Mouse (Mus musculus) intestine, embryonic 15.5 days (tissue): ENCODE data around the gene Nav2. TPM values are rescaled to one million over a fixed set of nuclear protein-coding genes. Genes with fewer than 3 reads are reported as not detected.
A peak's percentile ranks its signal among the peaks of the same experiment; 100 is the strongest.

Source experiments
- ATAC-seq: fragments of 200-750 bp; cut with Nextera tagmentation; 2 replicates; pipeline ENCODE4 v1.8.0; 2017; ENCODE audit warnings: moderate TSS enrichment, moderate library complexity
- H3K27ac ChIP-seq: fragments of 300-500 bp; sonication (generic); 2 replicates; pipeline ENCODE4 v1.5.1; 2015; ENCODE audit warnings: mild to moderate bottlenecking, inconsistent platforms
- H3K27me3 ChIP-seq: fragments of 300-500 bp; sonication (generic); replicated peaks from 2 replicates; pipeline ENCODE4 v1.6.1; 2015; ENCODE audit warnings: inconsistent platforms
- H3K36me3 ChIP-seq: fragments of 300-500 bp; sonication (generic); 2 replicates; pipeline ENCODE4 v1.6.1; 2015; ENCODE audit warnings: inconsistent platforms
- H3K4me1 ChIP-seq: fragments of 300-500 bp; sonication (generic); replicated peaks from 2 replicates; pipeline ENCODE4 v1.6.1; 2015; ENCODE audit warnings: inconsistent platforms
- H3K4me2 ChIP-seq: fragments of 300-500 bp; sonication (generic); replicated peaks from 2 replicates; pipeline ENCODE4 v1.6.1; 2015; ENCODE audit warnings: mild to moderate bottlenecking, inconsistent platforms
- H3K4me3 ChIP-seq: fragments of 300-500 bp; sonication (generic); replicated peaks from 2 replicates; pipeline ENCODE4 v1.5.1; 2015; ENCODE audit warnings: inconsistent platforms
- H3K9ac ChIP-seq: fragments of 300-500 bp; sonication (generic); 2 replicates; pipeline ENCODE4 v1.6.1; 2015; ENCODE audit warnings: inconsistent platforms
- H3K9me3 ChIP-seq: fragments of 300-500 bp; sonication (generic); 2 replicates; pipeline ENCODE4 v1.6.1; 2016; ENCODE audit warnings: inconsistent platforms
- WGBS: fragments of 180-500 bp; shearing (Covaris S2); methylation state at CpG from one replicate; pipeline ENCODE4 v1.1.7; 2015; 5-methylcytosine and 5-hydroxymethylcytosine counted together
- polyA plus RNA-seq: library from polyadenylated mRNA; unstranded; fragments of >200 nt; fragmentation: Nextera tagmentation; extraction: Ambion mirVana; gene quantifications from 2 replicates; pipeline ENCODE4 v1.2.1, GENCODE M21; 2015

Gene Nav2
- polyA plus RNA-seq, 1 experiment from 2014 or later, result 17.7 TPM

DNA sequence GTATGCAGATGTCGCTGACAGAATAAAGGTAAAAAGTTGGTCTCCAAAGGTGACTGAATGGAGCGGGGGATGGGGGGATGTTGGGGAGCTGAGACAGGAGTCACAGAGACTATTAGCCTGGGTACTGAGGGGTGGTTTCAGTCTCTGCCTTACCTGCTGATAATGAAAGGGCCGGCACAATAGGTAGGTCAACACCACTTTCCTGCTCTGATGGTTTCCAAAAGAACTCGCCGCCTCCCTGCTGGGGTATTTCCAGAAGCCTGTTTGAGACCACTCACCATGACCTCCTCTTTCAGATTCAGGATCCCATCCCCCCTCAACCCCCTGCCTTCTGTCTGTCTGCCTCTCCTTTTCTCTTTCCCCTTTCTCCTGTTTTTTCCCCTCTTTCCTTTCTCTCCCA is 9.5 kb downstream of the Nav2 start:
- 0 out of 2 replicates have a peak, but pooled peaks cover 2% of the 10 kb centered on the region for H3K4me1 ChIP-seq
- H3K4me2 ChIP-seq, result no peak overlapping the region
- H3K9me3 ChIP-seq, result no peaks in the 10 kb centered on the region
- no peak for ATAC-seq
- H3K4me3 ChIP-seq, result no peak overlapping the region
- H3K9ac ChIP-seq, result no peak overlapping the region
- H3K36me3 ChIP-seq, result no peaks in the 10 kb centered on the region
- H3K27ac ChIP-seq, result no peak overlapping the region
- 47% methylated on average over 5 of the region's 5 CpGs for WGBS
- H3K27me3 ChIP-seq, result no peaks in the 10 kb centered on the region

DNA sequence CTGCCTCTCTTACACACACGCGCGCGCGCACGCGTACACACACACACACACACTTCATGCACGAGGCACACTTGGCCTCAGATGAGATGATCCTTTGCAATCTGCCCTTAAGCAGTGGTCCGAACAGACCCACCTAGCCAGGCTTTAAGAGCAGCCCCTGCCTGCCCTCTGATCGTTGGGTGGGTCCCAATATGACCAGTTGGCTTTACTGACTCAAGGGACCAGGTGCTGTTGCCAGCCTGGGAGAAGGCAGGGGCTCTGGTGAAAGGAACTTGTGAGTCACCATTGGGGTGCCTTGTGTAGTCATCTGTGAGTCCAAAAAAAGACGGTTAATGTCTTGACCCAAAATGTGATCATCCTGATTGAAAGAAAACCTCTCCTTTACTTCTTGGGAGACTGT is 9.9 kb downstream of the Nav2 start:
- 49% methylated on average over 11 of the region's 11 CpGs for WGBS
- no peak overlapping the region for H3K4me3 ChIP-seq
- H3K36me3 ChIP-seq, result no peaks in the 10 kb centered on the region
- H3K4me2 ChIP-seq, result no peak overlapping the region
- no peak overlapping the region for H3K27ac ChIP-seq
- ATAC-seq, result no peak
- 0 out of 2 replicates have a peak, but pooled peaks cover 2% of the 10 kb centered on the region for H3K4me1 ChIP-seq
- no peaks in the 10 kb centered on the region for H3K9me3 ChIP-seq
- no peak overlapping the region for H3K9ac ChIP-seq
- H3K27me3 ChIP-seq, result no peaks in the 10 kb centered on the region

DNA sequence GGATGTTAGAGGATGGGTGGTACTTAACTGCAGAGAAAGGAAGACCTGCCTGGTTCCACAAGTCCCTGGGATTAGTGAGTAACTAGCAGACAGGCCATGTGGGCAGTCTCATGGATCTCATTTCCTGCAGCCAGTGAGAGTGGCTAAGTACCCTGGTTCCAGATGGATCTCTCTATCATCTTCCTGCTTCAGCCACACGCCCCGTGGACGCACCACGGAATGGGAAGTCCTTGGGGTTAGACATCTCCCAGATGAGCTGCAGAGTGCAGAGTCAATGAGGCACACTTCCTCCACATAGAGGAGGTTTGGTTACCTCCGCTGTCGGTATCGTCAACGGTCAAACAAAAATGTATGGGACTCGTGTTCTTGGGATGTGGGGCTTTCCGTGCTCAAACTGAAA is 15.1 kb downstream of the Nav2 start:
- Histone ChIP-seq H3K27me3 (no peaks in the 10 kb centered on the region), H3K4me1 (0 out of 2 replicates have a peak, but pooled peaks cover 2% of the 10 kb centered on the region), H3K9me3 (no peaks in the 10 kb centered on the region), H3K27ac (no peak overlapping the region), H3K9ac (no peak overlapping the region), H3K4me3 (no peak overlapping the region), H3K36me3 (no peaks in the 10 kb centered on the region), H3K4me2 (no peak overlapping the region)
- no peak for ATAC-seq
- WGBS, result 55% methylated on average over 10 of the region's 10 CpGs

DNA sequence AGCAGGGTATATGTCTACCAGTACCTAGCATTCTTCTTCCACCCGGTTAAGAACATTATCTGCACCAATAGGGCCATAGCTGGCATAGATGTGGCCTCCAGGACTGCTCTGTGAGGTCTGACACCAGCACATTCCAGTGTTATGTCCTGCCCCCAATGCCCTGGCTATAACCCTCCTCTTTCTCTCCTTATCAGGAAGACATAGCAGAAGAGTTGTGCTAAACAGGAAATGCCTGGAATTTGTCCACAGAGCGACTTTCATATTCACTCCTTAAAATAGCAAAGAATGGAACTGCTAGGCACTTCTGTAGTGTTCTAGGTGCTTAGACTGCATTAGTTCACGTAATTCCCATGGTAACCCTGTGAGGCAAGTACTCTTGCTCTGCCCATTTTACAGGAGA is 16.7 kb downstream of the Nav2 start:
- H3K27me3 ChIP-seq, result no peaks in the 10 kb centered on the region
- H3K9me3 ChIP-seq, result no peaks in the 10 kb centered on the region
- 0 out of 2 replicates have a peak, but pooled peaks have one; percentile 23 for ATAC-seq
- no peaks in the 10 kb centered on the region for H3K36me3 ChIP-seq
- H3K4me1 ChIP-seq, result 0 out of 2 replicates have a peak, but pooled peaks cover 2% of the 10 kb centered on the region
- H3K27ac ChIP-seq, result no peak overlapping the region
- H3K4me3 ChIP-seq, result no peak overlapping the region
- WGBS, result 51% methylated on average over 3 of the region's 3 CpGs
- no peak overlapping the region for H3K9ac ChIP-seq
- no peak overlapping the region for H3K4me2 ChIP-seq

DNA sequence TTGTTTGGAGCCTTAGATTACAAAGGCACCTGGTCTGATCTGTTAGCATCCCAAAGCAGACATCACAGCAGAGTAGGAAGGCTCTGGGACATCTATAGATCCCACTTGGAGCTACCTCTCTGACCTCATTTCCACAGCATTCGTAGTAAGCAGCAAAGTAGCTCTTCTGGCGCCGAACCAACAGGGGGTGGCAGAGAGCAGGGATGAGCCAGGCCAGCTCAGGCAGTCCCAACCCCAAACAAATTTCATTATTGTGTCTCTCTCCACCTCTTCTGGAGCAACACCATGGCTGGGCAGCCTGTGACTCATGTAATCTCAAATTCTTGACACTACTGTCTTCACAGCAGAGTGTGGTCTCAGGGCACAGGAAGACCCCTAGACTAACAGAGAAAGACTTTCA is 19.8 kb downstream of the Nav2 start:
- H3K27ac ChIP-seq, result no peak overlapping the region
- no peaks in the 10 kb centered on the region for H3K27me3 ChIP-seq
- no peaks in the 10 kb centered on the region for H3K36me3 ChIP-seq
- WGBS, result 20% methylated on average over 3 of the region's 3 CpGs
- H3K4me3 ChIP-seq, result no peak overlapping the region
- H3K9me3 ChIP-seq, result no peaks in the 10 kb centered on the region
- no peak; the same call in 1 of the 2 replicates for ATAC-seq
- H3K4me1 ChIP-seq, result 0 out of 2 replicates have a peak, but pooled peaks cover 2% of the 10 kb centered on the region
- H3K9ac ChIP-seq, result no peak overlapping the region
- no peak overlapping the region for H3K4me2 ChIP-seq

DNA sequence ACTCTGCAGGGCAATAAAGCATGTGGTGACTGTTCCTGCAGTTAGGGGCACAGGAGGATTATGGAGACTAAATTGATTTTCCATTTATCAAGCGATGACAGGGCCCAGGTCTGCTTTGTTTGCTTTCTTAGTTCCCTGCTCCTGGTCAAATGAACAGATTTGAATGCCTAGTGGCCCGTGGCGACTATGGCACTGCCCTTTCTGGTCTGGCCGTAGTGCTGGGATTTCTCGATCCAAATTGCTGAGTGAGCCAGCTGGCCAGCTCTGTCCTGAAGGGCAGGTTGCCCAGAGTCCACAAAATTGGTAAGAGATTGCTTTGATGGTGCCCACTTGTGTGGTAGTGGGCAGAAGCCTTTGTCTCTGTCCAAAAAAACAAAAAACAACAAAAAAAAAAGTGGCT is 21.9 kb downstream of the Nav2 start:
- Histone ChIP-seq H3K4me2 (no peak overlapping the region), H3K27me3 (no peaks in the 10 kb centered on the region), H3K9ac (no peak overlapping the region), H3K9me3 (no peaks in the 10 kb centered on the region), H3K36me3 (no peaks in the 10 kb centered on the region), H3K27ac (no peak overlapping the region), H3K4me1 (0 out of 2 replicates have a peak, but pooled peaks cover 2% of the 10 kb centered on the region), H3K4me3 (no peak overlapping the region)
- ATAC-seq, result no peak
- WGBS, result 44% methylated on average over 5 of the region's 5 CpGs

DNA sequence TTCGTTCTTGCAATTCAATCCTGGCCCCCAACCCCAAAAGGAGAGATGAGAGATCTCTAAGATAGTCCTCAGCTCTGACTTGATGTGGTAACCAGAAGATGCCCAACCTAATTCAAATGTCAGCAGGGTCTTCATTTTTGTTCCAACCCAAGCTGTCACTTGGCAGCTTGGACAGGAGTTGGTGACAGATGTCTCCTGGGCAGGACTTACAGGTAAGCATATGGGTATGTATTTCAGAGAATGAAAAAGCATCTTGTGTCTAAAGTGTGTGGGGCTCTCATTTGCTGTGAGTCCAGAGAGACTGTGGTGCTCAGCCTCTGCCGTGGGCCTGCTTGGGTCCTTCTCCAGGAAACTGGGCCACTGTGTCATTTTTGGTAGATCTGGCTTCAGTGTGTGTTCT is 23.6 kb downstream of the Nav2 start:
- Histone ChIP-seq H3K36me3 (no peaks in the 10 kb centered on the region), H3K9me3 (no peaks in the 10 kb centered on the region), H3K27me3 (no peaks in the 10 kb centered on the region), H3K4me1 (no peaks in the 10 kb centered on the region), H3K9ac (no peak overlapping the region), H3K4me2 (no peak overlapping the region), H3K4me3 (no peak overlapping the region), H3K27ac (no peak overlapping the region)
- ATAC-seq, result no peak
- 83% methylated on average over 2 of the region's 2 CpGs for WGBS

DNA sequence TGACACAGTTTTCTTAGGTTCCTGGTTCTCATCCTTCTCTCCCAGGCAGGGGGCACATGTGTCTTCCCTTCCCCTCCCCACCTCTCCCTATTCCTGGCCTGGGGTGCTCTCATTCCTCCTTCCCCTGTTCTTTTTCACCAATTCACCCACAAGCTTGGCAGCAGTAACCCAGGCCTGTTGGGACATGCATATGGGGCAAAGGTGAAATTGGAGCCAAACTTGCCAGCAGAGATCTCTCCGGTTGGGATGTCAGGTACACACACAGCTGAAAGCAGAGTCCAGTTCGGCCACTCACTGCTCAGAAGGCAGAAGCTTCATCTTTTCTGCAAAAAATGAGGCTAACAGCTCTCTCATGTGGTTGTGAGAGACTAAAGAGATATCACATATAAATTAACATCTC is 26.3 kb downstream of the Nav2 start:
- no peak for ATAC-seq
- Histone ChIP-seq H3K27me3 (no peaks in the 10 kb centered on the region), H3K36me3 (no peaks in the 10 kb centered on the region), H3K27ac (no peak overlapping the region), H3K9me3 (no peaks in the 10 kb centered on the region), H3K9ac (no peak overlapping the region), H3K4me2 (no peak overlapping the region), H3K4me3 (no peak overlapping the region), H3K4me1 (no peaks in the 10 kb centered on the region)
- 83% methylated on average over 2 of the region's 2 CpGs for WGBS

DNA sequence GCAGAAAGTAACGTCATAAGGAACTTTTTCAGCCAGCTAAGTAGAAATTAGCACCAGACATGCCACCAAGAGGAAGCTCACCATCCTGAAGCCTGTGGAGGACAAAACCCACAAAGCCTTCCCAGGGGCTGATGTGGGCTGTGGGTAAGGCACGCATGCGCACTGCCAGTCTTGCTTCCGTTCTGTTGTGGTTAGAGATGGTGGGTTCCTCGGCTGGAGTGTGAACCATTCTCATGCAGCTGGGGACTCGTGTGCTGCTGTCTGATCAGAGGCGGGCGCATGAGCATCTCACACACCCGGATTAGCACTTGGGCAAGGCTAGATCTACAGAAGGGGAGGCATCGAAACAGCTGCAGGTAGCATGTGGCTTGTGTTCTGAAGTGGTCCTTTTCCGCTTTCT is 29.0 kb downstream of the Nav2 start:
- Histone ChIP-seq H3K27ac (no peak overlapping the region), H3K9me3 (no peaks in the 10 kb centered on the region), H3K4me3 (no peak overlapping the region), H3K4me2 (no peak overlapping the region), H3K27me3 (no peaks in the 10 kb centered on the region), H3K36me3 (no peaks in the 10 kb centered on the region), H3K4me1 (no peaks in the 10 kb centered on the region), H3K9ac (no peak overlapping the region)
- 80% methylated on average over 11 of the region's 11 CpGs for WGBS
- ATAC-seq, result no peak

DNA sequence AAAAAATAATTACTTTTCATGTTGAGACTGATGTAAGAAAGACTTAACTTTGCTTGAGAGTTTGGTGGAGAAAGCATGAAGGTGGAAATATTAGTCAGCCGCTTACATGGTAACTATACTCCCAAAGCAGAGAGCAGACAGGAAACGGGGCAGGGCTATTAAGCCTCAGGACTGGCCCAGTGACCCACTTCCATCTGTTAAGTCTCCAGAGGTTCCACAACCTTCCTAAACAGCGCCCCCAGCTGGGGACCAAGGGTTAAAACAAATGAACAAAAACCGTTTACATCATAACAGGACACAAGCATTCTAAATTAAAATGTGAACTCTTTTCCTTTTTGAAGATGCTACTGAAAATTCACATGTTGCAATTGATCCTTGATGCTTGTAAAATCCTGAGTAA is 29.7 kb downstream of the Nav2 start:
- no peaks in the 10 kb centered on the region for H3K36me3 ChIP-seq
- H3K4me1 ChIP-seq, result no peaks in the 10 kb centered on the region
- H3K9ac ChIP-seq, result no peak overlapping the region
- H3K4me2 ChIP-seq, result no peak overlapping the region
- H3K27ac ChIP-seq, result no peak overlapping the region
- H3K27me3 ChIP-seq, result no peaks in the 10 kb centered on the region
- H3K9me3 ChIP-seq, result no peaks in the 10 kb centered on the region
- ATAC-seq, result no peak
- H3K4me3 ChIP-seq, result no peak overlapping the region
- 30% methylated on average over 4 of the region's 4 CpGs for WGBS

DNA sequence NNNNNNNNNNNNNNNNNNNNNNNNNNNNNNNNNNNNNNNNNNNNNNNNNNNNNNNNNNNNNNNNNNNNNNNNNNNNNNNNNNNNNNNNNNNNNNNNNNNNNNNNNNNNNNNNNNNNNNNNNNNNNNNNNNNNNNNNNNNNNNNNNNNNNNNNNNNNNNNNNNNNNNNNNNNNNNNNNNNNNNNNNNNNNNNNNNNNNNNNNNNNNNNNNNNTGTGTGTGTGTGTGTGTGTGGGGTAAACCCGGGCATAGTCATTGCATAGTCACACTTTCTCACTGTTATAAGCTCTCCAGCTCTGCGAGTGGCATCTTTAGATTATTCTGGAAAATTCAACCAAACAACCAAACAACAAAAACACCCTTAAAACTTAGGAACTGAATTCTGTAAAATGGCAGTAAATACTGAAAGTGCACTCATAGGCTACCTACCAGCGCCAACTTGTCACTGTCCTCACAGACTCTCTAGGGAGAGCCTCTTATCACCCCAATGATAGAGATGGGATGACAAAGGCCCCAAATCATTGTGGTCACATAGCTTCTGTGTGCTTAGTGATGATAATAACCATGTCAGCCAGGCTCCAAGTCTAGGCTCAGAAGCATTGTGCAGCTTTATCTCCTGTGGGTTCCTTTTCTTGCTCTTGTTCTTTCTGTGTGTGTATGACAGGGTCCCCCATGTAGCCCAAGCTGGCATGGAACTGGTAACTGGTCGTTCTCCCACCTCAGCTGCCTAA is 40.0 kb downstream of the Nav2 start:
- Histone ChIP-seq H3K36me3 (no peaks in the 10 kb centered on the region), H3K4me1 (no peaks in the 10 kb centered on the region), H3K9me3 (no peaks in the 10 kb centered on the region), H3K27ac (no peak overlapping the region), H3K4me2 (no peak overlapping the region), H3K4me3 (no peak overlapping the region), H3K27me3 (no peaks in the 10 kb centered on the region), H3K9ac (no peak overlapping the region)
- 83% methylated on average over 4 of the region's 4 CpGs for WGBS
- no peak for ATAC-seq

DNA sequence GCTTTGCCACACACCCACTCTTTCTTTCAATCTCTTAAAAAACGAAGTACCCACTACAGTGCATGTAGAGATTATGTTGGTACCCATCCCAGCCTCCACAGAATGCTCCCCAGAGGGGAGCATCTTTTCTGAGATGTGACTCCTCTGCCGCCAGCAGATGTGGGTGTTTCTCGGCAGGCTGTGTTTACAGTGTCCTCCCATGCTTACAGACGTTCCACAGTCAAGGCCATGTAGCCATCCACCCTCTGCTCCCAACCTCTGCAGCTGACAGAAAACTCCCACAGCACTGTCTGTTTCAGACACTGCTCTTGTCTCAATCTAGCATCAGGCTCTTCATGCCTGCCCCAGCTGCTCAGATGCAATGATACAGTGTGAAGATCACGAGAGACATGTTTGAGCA is 46.0 kb downstream of the Nav2 start:
- Histone ChIP-seq H3K4me2 (no peak overlapping the region), H3K27me3 (peaks cover 11% of the 10 kb centered on the region), H3K9ac (no peak overlapping the region), H3K27ac (no peak overlapping the region), H3K4me3 (no peak overlapping the region), H3K36me3 (no peaks in the 10 kb centered on the region), H3K9me3 (no peaks in the 10 kb centered on the region), H3K4me1 (peaks cover 7% of the 10 kb centered on the region)
- no peak for ATAC-seq
- 60% methylated on average over 5 of the region's 5 CpGs for WGBS
